8 mouse cellular contexts compared by ENCODE assay signal in genomic region chr3:139076059-139076455, GRCm38 (mm10). TPM values are rescaled to one million over a fixed set of nuclear protein-coding genes. Genes with fewer than 3 reads are reported as not detected.
DNase-seq lines count a peak whose midpoint lies in the region; ATAC-seq and TF ChIP-seq lines count a peak whose summit lies in the region.

No protein-coding gene starts in this region.

- TF ChIP-seq CTCF in MEL (IDR thresholded peaks at IDR 0.05 in 2 of 3, conservative IDR thresholded peaks at IDR 0.05 in 1 of 3; ENCODE audit: control insufficient read depth in 1 of 3, insufficient read depth in 1 of 3, low read depth in 2 of 3, low read length in 3 of 3, poor library complexity in 1 of 3, severe bottlenecking in 1 of 3): no peak; a peak in 1 of 6 replicates
- no peak for TF ChIP-seq CTCF in liver, embryonic 14.5 days (IDR thresholded peaks at IDR 0.05; ENCODE audit: low read depth)

- H3K79me2 ChIP-seq in MEL (ENCODE audit: control insufficient read depth, insufficient read depth, low read length, poor library complexity): peaks cover 27% of the 10 kb centered on the region

- TF ChIP-seq RAD21 in MEL (IDR thresholded peaks at IDR 0.05; ENCODE audit: low read depth, low read length): no peak

- peak overlapping the region; percentile 89 for H3K4me2 ChIP-seq in heart, embryonic 12.5 days
- H3K4me2 ChIP-seq in forebrain, embryonic 15.5 days (replicated peaks): peak overlapping the region; percentile 90
- peak overlapping the region; percentile 92 for H3K4me2 ChIP-seq in liver, embryonic 14.5 days (ENCODE audit: low read depth)

- H3K4me1 ChIP-seq in heart, embryonic 12.5 days (replicated peaks): peaks cover 7% of the 10 kb centered on the region; the same call in 1 of the 2 replicates
- H3K4me1 ChIP-seq in MEL (ENCODE audit: control insufficient read depth in 1 of 2, insufficient read depth in 2 of 2, low read length in 2 of 2): peaks cover 2 to 3% of the 10 kb centered on the region in 2 experiments; a peak in 1 of 4 replicates
- H3K4me1 ChIP-seq in forebrain, embryonic 15.5 days: peaks cover 5% of the 10 kb centered on the region
- H3K4me1 ChIP-seq in liver, embryonic 14.5 days (replicated peaks; ENCODE audit: control insufficient read depth in 2 of 2, insufficient read depth in 2 of 2, low read length in 1 of 2): peaks cover 0 to 4% of the 10 kb centered on the region in 2 experiments; a peak in 3 of 4 replicates

- WGBS in heart, embryonic 12.5 days: 15% methylated on average over 7 of the region's 7 CpGs
- 15% methylated on average over 7 of the region's 7 CpGs for WGBS in forebrain, embryonic 15.5 days
- 11% methylated on average over 7 of the region's 7 CpGs for WGBS in liver, embryonic 14.5 days (ENCODE audit: insufficient replicate concordance)

- no peaks in the 10 kb centered on the region for H3K36me3 ChIP-seq in heart, embryonic 12.5 days
- peaks cover 0 to 7% of the 10 kb centered on the region in 2 experiments; a peak in 2 of 4 replicates for H3K36me3 ChIP-seq in MEL (ENCODE audit: control insufficient read depth in 1 of 2, insufficient read depth in 2 of 2, low read length in 2 of 2)
- H3K36me3 ChIP-seq in forebrain, embryonic 15.5 days: no peaks in the 10 kb centered on the region
- no peaks in the 10 kb centered on the region for H3K36me3 ChIP-seq in liver, embryonic 14.5 days (replicated peaks; ENCODE audit: control insufficient read depth, insufficient read depth, low read depth)

- H3K27me3 ChIP-seq in heart, embryonic 12.5 days (replicated peaks): no peaks in the 10 kb centered on the region
- H3K27me3 ChIP-seq in MEL (ENCODE audit: control insufficient read depth in 1 of 2, insufficient read depth in 2 of 2, low read length in 2 of 2): no peaks in the 10 kb centered on the region
- H3K27me3 ChIP-seq in forebrain, embryonic 15.5 days: no peaks in the 10 kb centered on the region
- H3K27me3 ChIP-seq in liver, embryonic 14.5 days (ENCODE audit: control insufficient read depth, insufficient read depth, low read length): no peaks in the 10 kb centered on the region

- intact Hi-C loops in heart, postnatal 14 days (cut with DNase I): loop anchor here (10.0 kb wide), 2 partner anchors 111 to 551 kb away; partner anchors contain the start of gene Eif4e

- H3K9ac ChIP-seq in heart, embryonic 12.5 days: peak overlapping the region; percentile 83
- H3K9ac ChIP-seq in MEL (ENCODE audit: control insufficient read depth, low read depth, low read length, poor library complexity, severe bottlenecking): peak overlapping the region; percentile 85
- H3K9ac ChIP-seq in forebrain, embryonic 15.5 days (replicated peaks): peak overlapping the region; percentile 73
- H3K9ac ChIP-seq in liver, embryonic 14.5 days (replicated peaks): peak overlapping the region; percentile 73; the same call in 1 of the 2 replicates

- TF ChIP-seq POLR2A in MEL (IDR thresholded peaks at IDR 0.05; ENCODE audit: control insufficient read depth in 1 of 2, insufficient read depth in 1 of 2, low read depth in 1 of 2, low read length in 2 of 2, poor library complexity in 1 of 2): no peak

- H3K27ac ChIP-seq in heart, embryonic 12.5 days (ENCODE audit: poor library complexity, severe bottlenecking): peak overlapping the region; percentile 88; the same call in 1 of the 2 replicates
- peak overlapping the region; percentile 74 for H3K27ac ChIP-seq in MEL (ENCODE audit: control insufficient read depth, low read depth, low read length)
- peak overlapping the region; percentile 89; the same call in 1 of the 2 replicates for H3K27ac ChIP-seq in forebrain, embryonic 15.5 days (replicated peaks)
- no peak overlapping the region for H3K27ac ChIP-seq in liver, embryonic 14.5 days

- no peak for DNase-seq in heart, postnatal 14 days
- DNase-seq in MEL (ENCODE audit: low read depth, low spot score): peak; percentile 66
- DNase-seq in liver, embryonic 14.5 days (ENCODE audit: low read depth in 3 of 3, low spot score in 3 of 3): no peak
- DNase-seq in right cerebral cortex, postnatal 36 days (ENCODE audit: low spot score in 2 of 2): no peak
- no peak for DNase-seq in lung, postnatal 14 days
- no peak for DNase-seq in adrenal gland, postnatal 36 days

- ATAC-seq in heart, embryonic 12.5 days (ENCODE audit: insufficient number of reproducible peaks, low FRiP score): no peak
- ATAC-seq in forebrain, embryonic 15.5 days (replicated peaks): no peak
- no peak for ATAC-seq in liver, embryonic 14.5 days (ENCODE audit: insufficient read depth)

- no peak for TF ChIP-seq EP300 in MEL (IDR thresholded peaks at IDR 0.05; ENCODE audit: low read depth in 1 of 2, low read length in 2 of 2)
- TF ChIP-seq EP300 in liver, embryonic 14.5 days (IDR thresholded peaks at IDR 0.05; ENCODE audit: low read depth): no peak

- peak overlapping the region; percentile 99 for H3K4me3 ChIP-seq in heart, embryonic 12.5 days
- peak overlapping the region; percentile 65 to 82 for H3K4me3 ChIP-seq in MEL (ENCODE audit: control insufficient read depth in 1 of 2, insufficient read depth in 1 of 2, low read depth in 2 of 2, low read length in 2 of 2)
- peak overlapping the region; percentile 69 for H3K4me3 ChIP-seq in forebrain, embryonic 15.5 days
- peak overlapping the region; percentile 50 to 97 for H3K4me3 ChIP-seq in liver, embryonic 14.5 days (ENCODE audit: insufficient read depth in 1 of 2, low read depth in 2 of 2, low read length in 2 of 2)

- H3K9me3 ChIP-seq in heart, embryonic 12.5 days (replicated peaks): no peaks in the 10 kb centered on the region
- no peaks in the 10 kb centered on the region for H3K9me3 ChIP-seq in MEL (replicated peaks; ENCODE audit: insufficient read depth, low read length)
- H3K9me3 ChIP-seq in forebrain, embryonic 15.5 days: no peaks in the 10 kb centered on the region
- no peaks in the 10 kb centered on the region for H3K9me3 ChIP-seq in liver, embryonic 14.5 days (ENCODE audit: control insufficient read depth, low read length)

TF ChIP-seq in MEL, 35 proteins besides CTCF, POLR2A, EP300 and RAD21 (continues in another document):
- no peak for TF ChIP-seq TCF12 (IDR thresholded peaks at IDR 0.05; ENCODE audit: low read depth, low read length)
- no peak for TF ChIP-seq GABPA (IDR thresholded peaks at IDR 0.05; ENCODE audit: low read depth, low read length)
- no peak for TF ChIP-seq KAT2A (conservative IDR thresholded peaks at IDR 0.05; ENCODE audit: low read depth, low read length)
- TF ChIP-seq RCOR1 (IDR thresholded peaks at IDR 0.05; ENCODE audit: low read depth, low read length): no peak
- no peak for TF ChIP-seq ETS1 (IDR thresholded peaks at IDR 0.05; ENCODE audit: low read depth, low read length)
- TF ChIP-seq BHLHE40 (IDR thresholded peaks at IDR 0.05; ENCODE audit: borderline replicate concordance, low read depth, low read length): peak; percentile 9; the same call in 1 of the 2 replicates
- no peak for TF ChIP-seq POLR2AphosphoS2 (IDR thresholded peaks at IDR 0.05; ENCODE audit: low read length)
- no peak for TF ChIP-seq GATA1 (IDR thresholded peaks at IDR 0.05; ENCODE audit: low read depth, low read length)
- no peak for TF ChIP-seq JUND (IDR thresholded peaks at IDR 0.05; ENCODE audit: low read depth, low read length)
- no peak for TF ChIP-seq UBTF (IDR thresholded peaks at IDR 0.05; ENCODE audit: borderline replicate concordance, insufficient read depth, low read depth, low read length)
- TF ChIP-seq NRF1 (IDR thresholded peaks at IDR 0.05; ENCODE audit: insufficient read depth, low read depth, low read length, poor library complexity, severe bottlenecking): no peak
- no peak for TF ChIP-seq ZNF384 (IDR thresholded peaks at IDR 0.05; ENCODE audit: low read depth, low read length)
- TF ChIP-seq MYB (IDR thresholded peaks at IDR 0.05; ENCODE audit: low read depth, low read length): no peak
- no peak for TF ChIP-seq NELFE (IDR thresholded peaks at IDR 0.05; ENCODE audit: low read depth, low read length)
- TF ChIP-seq CHD1 (IDR thresholded peaks at IDR 0.05; ENCODE audit: low read depth, low read length): no peak
- TF ChIP-seq MAZ (IDR thresholded peaks at IDR 0.05; ENCODE audit: low read depth, low read length): no peak
- TF ChIP-seq TAL1 (IDR thresholded peaks at IDR 0.05; ENCODE audit: low read length): no peak
- TF ChIP-seq MAX (IDR thresholded peaks at IDR 0.05; ENCODE audit: low read length): peak; percentile 40
- no peak for TF ChIP-seq SMC3 (IDR thresholded peaks at IDR 0.05; ENCODE audit: low read depth, low read length)
- no peak for TF ChIP-seq MAFK (IDR thresholded peaks at IDR 0.05; ENCODE audit: borderline replicate concordance, low read depth, low read length)
- no peak for TF ChIP-seq ZKSCAN1 (IDR thresholded peaks at IDR 0.05; ENCODE audit: low read depth, low read length)
- TF ChIP-seq POLR2AphosphoS5 (IDR thresholded peaks at IDR 0.05; ENCODE audit: borderline replicate concordance, low read depth, low read length): no peak
- no peak; the same call in 1 of the 2 replicates for TF ChIP-seq ZMIZ1 (IDR thresholded peaks at IDR 0.05; ENCODE audit: low read depth, low read length)
- TF ChIP-seq MXI1 (IDR thresholded peaks at IDR 0.05; ENCODE audit: low read depth, low read length): no peak
- no peak for TF ChIP-seq MEF2A (IDR thresholded peaks at IDR 0.05; ENCODE audit: extremely low read depth, insufficient replicate concordance, low read depth, low read length, poor library complexity, severe bottlenecking)
- no peak for TF ChIP-seq MYC (IDR thresholded peaks at IDR 0.05; ENCODE audit: low read depth, low read length)
- TF ChIP-seq ZC3H11A (IDR thresholded peaks at IDR 0.05; ENCODE audit: low read depth, low read length): no peak
- TF ChIP-seq USF2 (IDR thresholded peaks at IDR 0.05; ENCODE audit: borderline replicate concordance in 1 of 2, insufficient read depth in 1 of 2, low read depth in 1 of 2, low read length in 2 of 2): no peak
- no peak for TF ChIP-seq USF1 (IDR thresholded peaks at IDR 0.05; ENCODE audit: low read depth, low read length)
- peak; percentile 56; the same call in 1 of the 2 replicates for TF ChIP-seq TBP (IDR thresholded peaks at IDR 0.05; ENCODE audit: low read depth, low read length)

RNA-seq across cellular contexts. Expression of gene Rap1gds1, which starts 1.1 kb away (rescaled TPM):
- 58.8 and 60.2 TPM in 2 replicates for polyA plus RNA-seq in heart, embryonic 12.5 days (2016; fragmentation: Nextera tagmentation; extraction: Ambion mirVana)
- 10 to 100 TPM; 32.7 to 35.5 TPM for total RNA-seq in heart, postnatal 14 days (2021)
- total RNA-seq in MEL (2012; rRNA removed): 34.7 and 41.7 TPM in 2 replicates
- 10 to 100 TPM; 53.3 to 67.2 TPM for polyA plus RNA-seq in MEL (2012; ENCODE audit: insufficient read depth in 1 of 2, insufficient read length in 2 of 2, low read depth in 1 of 2, low replicate concordance in 2 of 2, missing spikeins in 1 of 2)
- 60.0 and 62.5 TPM in 2 replicates for polyA plus RNA-seq in forebrain, embryonic 15.5 days (2015; fragmentation: Nextera tagmentation; extraction: Ambion mirVana)
- 4.9 and 7.0 TPM in 2 replicates for polyA plus RNA-seq in liver, embryonic 14.5 days (2012; rRNA removed)
- polyA plus RNA-seq in liver, embryonic 14.5 days (2014; fragmentation: Nextera tagmentation; extraction: Ambion mirVana): 11.9 and 12.6 TPM in 2 replicates
- 10 to 100 TPM; 55.5 to 56.9 TPM for total RNA-seq in adrenal gland, postnatal 36 days (2021)
